Mouse (Mus musculus) induced T-regulatory cell, adult 2 months (primary cell): ENCODE results near the gene Ppie.
"Not testable (repeated sequence)": the region's sequence is repeated elsewhere in the genome, so short reads cannot be mapped to it uniquely, and the experiment has no call there.

ENCODE experiments used
- DNase-seq: peaks from one replicate; pipeline ENCODE4 v3.0.0-alpha.2; 2012; ENCODE audit warnings: low read depth

The Ppie gene

GRCm38 (mm10) chr4:123114651-123115050, 25.1 kb downstream of the Ppie start:
- not testable (repeated sequence) for DNase-seq

- DNase-seq, result no peak
Observed at GRCm38 (mm10) chr4:123112216-123112764, 27.5 kb downstream of the Ppie start.

GRCm38 (mm10) chr4:123111275-123111983, 28.3 kb downstream of the Ppie start:
- DNase-seq, result not testable (repeated sequence)

- DNase-seq, result no peak
Observed at GRCm38 (mm10) chr4:123110751-123111150, 29.0 kb downstream of the Ppie start.

- no peak for DNase-seq
Observed at GRCm38 (mm10) chr4:123108056-123108455, 31.7 kb downstream of the Ppie start.

- no peak for DNase-seq
Observed at GRCm38 (mm10) chr4:123106864-123107263, 32.9 kb downstream of the Ppie start.

- DNase-seq, result not testable (repeated sequence)
Observed at GRCm38 (mm10) chr4:123105929-123106328, 33.8 kb downstream of the Ppie start.

- DNase-seq, result no peak
Observed at GRCm38 (mm10) chr4:123105451-123105790, 34.3 kb downstream of the Ppie start.

GRCm38 (mm10) chr4:123104651-123105450, 34.9 kb downstream of the Ppie start, which contains the start of gene Bmp8b:
Gene Bmp8b, plus strand, starts transcription at chr4:123105165.
- no peak for DNase-seq

GRCm38 (mm10) chr4:123093869-123094268, 45.9 kb downstream of the Ppie start:
- DNase-seq, result no peak

GRCm38 (mm10) chr4:123093064-123093776, 46.5 kb downstream of the Ppie start:
- no peak for DNase-seq

GRCm38 (mm10) chr4:123092621-123093020, 47.1 kb downstream of the Ppie start:
- DNase-seq, result no peak

- peak; percentile 35 for DNase-seq
Observed at GRCm38 (mm10) chr4:123086381-123086780, 53.4 kb downstream of the Ppie start.

- DNase-seq, result peak; percentile 55
Observed at GRCm38 (mm10) chr4:123085290-123085689, 54.5 kb downstream of the Ppie start.

GRCm38 (mm10) chr4:123083323-123083902, 56.3 kb downstream of the Ppie start:
- peak; percentile 27 for DNase-seq

- peak; percentile 83 for DNase-seq
Observed at GRCm38 (mm10) chr4:123082283-123083163, 57.2 kb downstream of the Ppie start.

- DNase-seq, result no peak
Observed at GRCm38 (mm10) chr4:123080791-123081190, 59.0 kb downstream of the Ppie start.

GRCm38 (mm10) chr4:123078231-123078630, 61.5 kb downstream of the Ppie start:
- no peak for DNase-seq
